Mouse (Mus musculus): ENCODE data around the gene Inafm1. TPM values are rescaled to one million over a fixed set of nuclear protein-coding genes. Genes with fewer than 3 reads are reported as not detected.

Inafm1 gene
- polyA plus RNA-seq, 1 experiment from 2014 or later = 66.4 TPM

DNA sequence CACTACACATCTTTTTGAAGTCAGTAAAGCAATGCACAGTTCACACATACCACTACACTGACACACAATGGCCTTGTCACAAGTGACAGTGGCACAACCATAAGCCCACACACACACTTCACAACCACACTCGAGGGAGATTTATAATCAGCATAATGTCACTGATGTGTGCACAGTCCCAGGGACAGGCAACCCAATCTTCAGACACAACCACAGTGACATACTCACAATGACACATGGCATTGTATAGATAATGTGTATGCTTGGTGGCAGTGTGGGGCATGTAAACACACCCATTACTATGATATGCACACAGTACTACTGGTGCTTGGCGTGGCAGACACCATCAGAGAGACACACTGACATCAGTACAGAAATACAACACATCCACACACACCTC, 22.7 kb upstream of the Inafm1 start:
- WGBS = 54% methylated on average over 2 of the region's 2 CpGs
- no peaks in the 10 kb centered on the region for H3K36me3 ChIP-seq
- H3K4me3 ChIP-seq (replicated peaks) = no peak overlapping the region
- ATAC-seq (ENCODE audit: low FRiP score) = no peak
- H3K27ac ChIP-seq (replicated peaks) = peak overlapping the region; percentile 78; the same call in 1 of the 2 replicates
- H3K27me3 ChIP-seq (replicated peaks) = no peaks in the 10 kb centered on the region
- H3K4me1 ChIP-seq = peaks cover 48% of the 10 kb centered on the region
- H3K9ac ChIP-seq (replicated peaks) = no peak overlapping the region
- H3K4me2 ChIP-seq = peak overlapping the region; percentile 97
- H3K9me3 ChIP-seq (replicated peaks) = no peaks in the 10 kb centered on the region

DNA sequence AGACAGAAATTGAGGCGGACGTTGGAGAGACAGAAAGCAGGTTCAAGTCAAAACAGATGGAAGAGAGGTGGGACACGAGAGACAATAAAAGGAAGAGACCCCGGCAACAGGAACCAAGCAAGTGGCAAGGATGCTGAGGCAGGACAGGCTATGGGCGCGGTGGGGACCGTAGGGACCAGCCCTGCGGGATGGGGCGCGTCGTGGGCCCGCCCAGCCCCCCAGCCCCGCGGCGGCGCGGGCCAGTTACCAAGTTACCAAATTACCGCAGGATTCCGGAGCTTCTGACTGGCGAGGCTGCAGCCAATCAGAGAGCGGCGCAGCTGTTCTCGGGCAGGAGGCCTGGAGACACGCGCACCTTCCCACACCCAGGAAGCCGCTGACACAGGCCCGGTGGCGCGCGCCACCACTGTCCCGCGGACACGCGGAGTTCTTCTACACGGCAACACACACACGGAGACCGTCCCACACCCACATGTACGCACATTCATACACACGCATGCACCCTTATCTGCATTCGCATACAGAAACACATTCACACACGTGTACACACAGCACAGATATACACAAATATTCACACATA, 22.0 kb upstream of the Inafm1 start:
- ATAC-seq (ENCODE audit: low FRiP score) = peak; percentile 46
- Histone ChIP-seq H3K9me3 (replicated peaks) (no peaks in the 10 kb centered on the region), H3K4me2 (peak overlapping the region; percentile 97), H3K36me3 (no peaks in the 10 kb centered on the region), H3K4me1 (peaks cover 48% of the 10 kb centered on the region), H3K9ac (replicated peaks) (peak overlapping the region; percentile 50), H3K27me3 (replicated peaks) (no peaks in the 10 kb centered on the region), H3K27ac (replicated peaks) (peak overlapping the region; percentile 87), H3K4me3 (replicated peaks) (peak overlapping the region; percentile 52)
- WGBS = 2% methylated on average over 41 of the region's 41 CpGs

DNA sequence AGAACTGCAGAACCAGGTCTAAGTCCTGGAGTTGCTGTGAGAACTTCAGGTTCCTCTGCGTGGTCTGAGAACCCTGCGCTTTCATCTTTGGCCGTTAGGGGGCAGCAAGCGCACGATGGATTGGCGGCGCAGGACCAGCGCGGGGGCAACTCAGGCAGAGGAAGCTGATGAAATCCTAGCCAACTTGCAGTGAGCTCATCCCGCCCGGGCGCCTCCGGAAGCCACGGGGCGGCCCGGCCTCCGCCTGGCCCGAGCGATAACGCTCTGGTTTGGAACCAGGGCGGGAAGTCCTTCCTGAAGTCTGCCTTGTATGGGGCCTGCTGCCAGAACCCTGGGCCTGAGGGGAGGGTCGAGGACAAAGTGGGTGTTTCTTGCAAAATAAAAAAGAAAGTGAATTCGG, 21.4 kb upstream of the Inafm1 start:
- peak overlapping the region; percentile 52 for H3K4me3 ChIP-seq (replicated peaks)
- H3K36me3 ChIP-seq = no peaks in the 10 kb centered on the region
- H3K27ac ChIP-seq (replicated peaks) = peak overlapping the region; percentile 87
- H3K9ac ChIP-seq (replicated peaks) = peak overlapping the region; percentile 50
- peak; percentile 52 for ATAC-seq (ENCODE audit: low FRiP score)
- no peaks in the 10 kb centered on the region for H3K27me3 ChIP-seq (replicated peaks)
- WGBS = 0% methylated on average over 23 of the region's 23 CpGs
- peak overlapping the region; percentile 97 for H3K4me2 ChIP-seq
- H3K9me3 ChIP-seq (replicated peaks) = no peaks in the 10 kb centered on the region
- peaks cover 43% of the 10 kb centered on the region for H3K4me1 ChIP-seq

DNA sequence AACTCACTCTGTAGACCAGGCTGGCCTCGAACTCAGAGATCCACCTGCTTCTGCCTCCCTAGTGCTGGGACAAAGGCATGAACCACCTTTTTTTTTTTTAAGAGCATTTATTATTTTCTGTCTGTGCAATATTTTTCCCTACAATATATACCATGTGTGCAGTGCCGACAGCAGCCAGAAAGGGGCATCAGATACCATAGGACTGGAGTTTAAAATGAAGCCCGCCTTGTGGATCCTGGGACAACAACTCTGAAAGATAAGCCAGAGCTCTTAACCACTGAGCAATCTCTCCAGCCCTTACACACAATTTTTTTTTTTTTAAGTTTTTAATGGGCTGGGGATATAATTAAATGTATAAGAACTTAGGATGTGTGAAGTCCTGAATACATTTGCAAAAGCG, 20.9 kb upstream of the Inafm1 start:
- H3K4me3 ChIP-seq (replicated peaks) = peak overlapping the region; percentile 52; the same call in 1 of the 2 replicates
- ATAC-seq (ENCODE audit: low FRiP score) = no peak
- 31% methylated on average over 4 of the region's 4 CpGs for WGBS
- H3K9ac ChIP-seq (replicated peaks) = no peak overlapping the region
- no peaks in the 10 kb centered on the region for H3K9me3 ChIP-seq (replicated peaks)
- H3K4me1 ChIP-seq = peaks cover 40% of the 10 kb centered on the region
- H3K27me3 ChIP-seq (replicated peaks) = no peaks in the 10 kb centered on the region
- H3K27ac ChIP-seq (replicated peaks) = peak overlapping the region; percentile 87; the same call in 1 of the 2 replicates
- no peaks in the 10 kb centered on the region for H3K36me3 ChIP-seq
- H3K4me2 ChIP-seq = peak overlapping the region; percentile 97

DNA sequence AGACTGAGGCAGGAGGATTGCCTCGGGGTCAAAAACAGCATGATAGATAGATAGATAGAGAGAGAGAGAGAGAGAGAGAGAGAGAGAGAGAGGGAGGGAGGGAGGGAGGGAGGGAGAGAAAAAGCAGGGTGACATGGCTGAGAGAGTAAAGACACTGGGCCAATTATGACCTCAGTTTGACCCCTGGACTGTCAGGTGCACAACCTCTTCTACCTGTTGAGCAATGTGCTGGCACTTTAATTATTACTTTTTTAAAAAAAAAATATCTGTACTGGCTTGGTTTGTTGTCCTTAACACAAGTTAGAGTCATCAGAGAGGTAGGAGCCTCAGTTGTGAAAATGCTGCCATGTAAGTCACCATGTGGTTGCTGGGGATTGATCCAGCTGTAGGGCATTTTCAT, 14.4 kb upstream of the Inafm1 start:
- Histone ChIP-seq H3K36me3 (peaks cover 9% of the 10 kb centered on the region; the same call in 1 of the 2 replicates), H3K27ac (replicated peaks) (no peak overlapping the region), H3K4me3 (replicated peaks) (no peak overlapping the region), H3K9ac (replicated peaks) (no peak overlapping the region), H3K4me1 (peaks cover 16% of the 10 kb centered on the region), H3K4me2 (no peak overlapping the region), H3K27me3 (replicated peaks) (no peaks in the 10 kb centered on the region), H3K9me3 (replicated peaks) (no peaks in the 10 kb centered on the region)
- ATAC-seq (ENCODE audit: low FRiP score) = no peak
- WGBS = 79% methylated on average over 1 of the region's 1 CpGs

DNA sequence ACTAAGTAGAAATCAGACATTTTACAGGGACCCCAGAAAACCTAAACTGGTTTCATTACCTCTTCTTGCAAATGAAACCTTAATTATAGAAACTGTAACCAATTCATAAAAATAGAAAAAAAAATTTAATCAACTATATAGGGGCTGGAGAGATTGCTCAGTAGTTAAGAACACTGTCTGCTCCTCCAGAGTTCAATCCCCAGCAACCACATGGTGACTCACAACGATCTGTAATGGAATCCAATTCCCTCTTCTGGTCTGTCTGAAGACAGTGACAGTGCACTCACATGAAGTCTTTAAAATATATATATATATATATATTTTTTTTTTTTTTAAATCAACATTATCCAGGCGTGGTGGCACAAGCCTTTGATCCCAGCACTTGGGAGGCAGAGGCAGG, 13.6 kb upstream of the Inafm1 start:
- H3K4me2 ChIP-seq = peak overlapping the region; percentile 62
- 78% methylated on average over 2 of the region's 2 CpGs for WGBS
- H3K27me3 ChIP-seq (replicated peaks) = no peaks in the 10 kb centered on the region
- no peaks in the 10 kb centered on the region for H3K9me3 ChIP-seq (replicated peaks)
- H3K27ac ChIP-seq (replicated peaks) = peak overlapping the region; percentile 97
- ATAC-seq (ENCODE audit: low FRiP score) = no peak
- peaks cover 16% of the 10 kb centered on the region for H3K4me1 ChIP-seq
- peaks cover 16% of the 10 kb centered on the region for H3K36me3 ChIP-seq
- peak overlapping the region; percentile 66 for H3K4me3 ChIP-seq (replicated peaks)
- H3K9ac ChIP-seq (replicated peaks) = peak overlapping the region; percentile 58

DNA sequence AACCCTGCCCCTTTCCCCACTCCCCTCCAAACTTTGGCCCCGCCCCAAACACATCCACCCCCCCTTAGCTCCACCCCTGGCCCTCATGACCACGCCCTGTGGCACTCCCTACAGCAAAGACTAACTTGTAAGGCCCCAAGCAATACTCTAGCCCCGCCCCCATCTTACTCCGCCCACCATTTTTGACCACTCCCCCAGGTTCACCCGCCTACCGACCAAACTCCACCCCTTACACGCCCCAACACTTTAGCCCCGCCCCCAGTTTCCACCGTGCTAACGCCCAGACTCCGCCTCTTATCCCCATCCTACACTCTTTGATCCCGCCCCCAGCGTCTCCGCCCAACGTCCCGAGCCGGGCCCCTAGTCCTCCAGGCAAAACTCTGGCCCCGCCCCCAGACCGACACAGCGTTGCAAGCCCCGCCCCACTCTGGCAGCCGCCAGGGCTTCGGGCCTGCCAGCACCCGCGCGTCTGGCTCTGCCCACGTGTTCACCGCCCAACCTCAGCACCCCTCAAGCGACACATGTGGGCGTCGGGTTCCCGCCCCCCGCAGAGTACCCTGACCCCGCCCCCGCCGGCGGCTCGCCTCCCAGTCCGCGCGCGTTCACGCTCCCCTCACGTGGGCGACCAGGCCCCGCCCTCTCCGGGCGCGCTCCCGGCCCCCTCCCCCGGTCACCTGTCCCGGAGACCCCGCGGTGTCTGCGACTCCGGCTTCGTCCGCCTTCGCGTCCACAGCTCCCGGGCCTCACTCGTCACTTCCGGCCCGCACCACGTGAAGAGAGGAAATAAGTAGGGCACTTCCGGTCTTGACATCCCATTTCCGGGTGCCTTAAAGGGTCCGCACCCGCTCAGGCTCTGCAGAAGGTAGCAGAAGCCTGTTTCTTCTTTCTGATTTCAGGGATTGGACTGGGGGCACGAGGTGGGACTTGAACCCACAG, 12.9 kb upstream of the Inafm1 start, which contains the start of gene Ccdc9:
Ccdc9 (minus strand) TSS at position 770 of the 936 bp plus-strand sequence.
- Histone ChIP-seq H3K4me3 (replicated peaks) (peak within 1 kb of the TSS; percentile 66), H3K27me3 (replicated peaks) (no peaks in the 10 kb centered on the region), H3K9me3 (replicated peaks) (no peaks in the 10 kb centered on the region), H3K4me1 (peaks cover 16% of the 10 kb centered on the region), H3K27ac (replicated peaks) (peak within 1 kb of the TSS; percentile 97), H3K4me2 (peak within 1 kb of the TSS; percentile 62), H3K9ac (replicated peaks) (peak within 1 kb of the TSS; percentile 58), H3K36me3 (peaks cover 23% of the 10 kb centered on the region)
- peak; percentile 94 for ATAC-seq (ENCODE audit: low FRiP score)
- 1% methylated on average over 70 of the region's 70 CpGs for WGBS

DNA sequence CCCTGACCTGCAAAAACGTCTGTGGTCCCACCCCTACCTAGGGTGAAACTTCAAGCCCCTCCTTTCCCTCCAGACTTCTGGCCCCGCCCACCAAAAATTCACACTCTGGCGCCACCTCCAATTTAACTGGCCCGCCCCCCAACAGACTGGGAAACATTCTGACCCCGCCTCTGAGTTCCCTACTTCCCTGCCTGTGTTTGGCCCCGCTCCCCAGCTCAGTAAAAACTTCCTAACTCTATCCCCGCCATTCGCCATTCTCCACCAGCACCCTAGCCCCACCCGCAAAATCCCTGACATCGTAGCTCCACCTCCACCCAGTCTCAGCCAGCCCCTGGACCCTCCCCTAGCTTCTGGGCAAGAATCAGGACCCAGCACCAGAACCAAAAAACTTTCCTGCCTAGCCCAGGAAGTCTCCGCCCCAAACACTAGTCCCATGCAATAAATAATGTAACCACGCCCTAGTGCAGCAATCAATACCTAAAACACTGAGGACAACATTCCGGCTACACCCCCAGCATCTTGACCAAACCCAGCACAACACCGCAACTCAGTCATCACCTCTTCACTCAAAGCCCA, 12.1 kb upstream of the Inafm1 start:
- Histone ChIP-seq H3K4me2 (peak overlapping the region; percentile 62), H3K4me3 (replicated peaks) (peak overlapping the region; percentile 66), H3K9me3 (replicated peaks) (no peaks in the 10 kb centered on the region), H3K9ac (replicated peaks) (no peak overlapping the region), H3K27me3 (replicated peaks) (no peaks in the 10 kb centered on the region), H3K36me3 (peaks cover 31% of the 10 kb centered on the region), H3K4me1 (peaks cover 16% of the 10 kb centered on the region), H3K27ac (replicated peaks) (peak overlapping the region; percentile 97)
- WGBS = 7% methylated on average over 13 of the region's 14 CpGs
- ATAC-seq (ENCODE audit: low FRiP score) = peak; percentile 43

DNA sequence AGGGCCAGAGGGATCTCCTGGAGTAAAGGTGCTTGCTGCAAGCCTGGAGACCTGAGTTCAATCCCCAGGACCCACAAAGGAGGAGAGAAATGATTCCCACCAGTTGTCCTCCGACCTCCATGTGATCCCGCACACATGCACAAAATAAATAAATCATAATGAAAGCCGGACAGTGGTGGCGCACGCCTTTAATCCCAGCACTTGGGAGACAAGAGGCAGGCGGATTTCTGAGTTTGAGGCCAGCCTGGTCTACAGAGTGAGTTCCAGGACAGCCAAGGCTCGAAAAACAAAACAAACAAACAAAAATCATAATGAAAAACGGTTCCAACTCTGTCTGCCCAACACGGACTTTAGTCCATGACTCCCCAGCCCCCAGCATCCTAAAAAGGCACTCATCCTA, 11.5 kb upstream of the Inafm1 start:
- Histone ChIP-seq H3K9ac (replicated peaks) (no peak overlapping the region), H3K9me3 (replicated peaks) (no peaks in the 10 kb centered on the region), H3K27me3 (replicated peaks) (no peaks in the 10 kb centered on the region), H3K4me2 (peak overlapping the region; percentile 62), H3K4me3 (replicated peaks) (peak overlapping the region; percentile 66; the same call in 1 of the 2 replicates), H3K36me3 (peaks cover 36% of the 10 kb centered on the region), H3K4me1 (peaks cover 16% of the 10 kb centered on the region), H3K27ac (replicated peaks) (peak overlapping the region; percentile 97; the same call in 1 of the 2 replicates)
- WGBS = 78% methylated on average over 9 of the region's 9 CpGs
- no peak for ATAC-seq (ENCODE audit: low FRiP score)

DNA sequence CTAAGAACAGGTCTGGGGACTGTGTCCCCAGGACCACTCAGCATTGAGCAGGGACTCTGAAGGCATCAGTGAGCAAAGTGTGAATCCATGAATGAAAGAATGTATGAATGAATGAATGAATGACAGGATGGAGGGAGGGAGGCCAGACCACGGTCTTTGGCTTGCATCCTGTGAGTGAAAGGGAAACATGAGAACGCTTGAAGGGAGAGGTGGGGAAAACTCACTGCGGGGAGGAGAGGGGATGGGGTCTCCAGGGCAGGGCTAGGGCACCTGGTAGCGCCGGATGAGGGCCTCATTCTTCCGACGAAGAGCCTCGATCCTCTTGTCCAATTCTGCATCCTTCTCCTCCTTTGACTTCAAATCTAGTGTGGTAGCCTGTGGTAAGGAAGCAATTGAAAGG, 10.6 kb upstream of the Inafm1 start:
- no peak overlapping the region for H3K9ac ChIP-seq (replicated peaks)
- ATAC-seq (ENCODE audit: low FRiP score) = no peak
- 92% methylated on average over 8 of the region's 8 CpGs for WGBS
- H3K9me3 ChIP-seq (replicated peaks) = no peaks in the 10 kb centered on the region
- no peaks in the 10 kb centered on the region for H3K27me3 ChIP-seq (replicated peaks)
- peaks cover 16% of the 10 kb centered on the region for H3K4me1 ChIP-seq
- H3K27ac ChIP-seq (replicated peaks) = no peak overlapping the region
- H3K4me3 ChIP-seq (replicated peaks) = no peak overlapping the region
- H3K36me3 ChIP-seq = peaks cover 39% of the 10 kb centered on the region
- H3K4me2 ChIP-seq = no peak overlapping the region

DNA sequence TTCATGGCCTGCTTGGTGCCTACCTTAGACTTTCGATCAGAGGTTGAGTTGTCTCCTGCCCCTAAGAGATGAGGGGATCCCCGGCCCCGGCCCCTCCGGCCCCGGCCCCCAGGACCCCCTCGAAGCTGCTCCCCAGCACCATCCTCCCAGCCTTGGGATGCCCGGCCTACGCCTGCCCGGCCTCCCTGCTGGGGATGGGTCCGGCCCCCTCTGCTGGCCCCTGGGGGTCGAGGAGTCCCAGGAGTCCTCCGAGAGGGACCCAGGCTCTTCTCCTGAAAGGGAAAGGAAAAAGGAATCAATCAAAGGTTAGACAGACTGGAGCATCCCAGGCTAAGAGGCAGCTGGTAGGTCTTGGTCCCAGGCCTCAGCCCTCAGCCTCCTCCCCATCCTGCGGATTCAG, 8.9 kb upstream of the Inafm1 start:
- Histone ChIP-seq H3K27me3 (replicated peaks) (no peaks in the 10 kb centered on the region), H3K9ac (replicated peaks) (no peak overlapping the region), H3K4me2 (no peak overlapping the region), H3K36me3 (peaks cover 54% of the 10 kb centered on the region), H3K27ac (replicated peaks) (no peak overlapping the region), H3K4me1 (peaks cover 16% of the 10 kb centered on the region), H3K9me3 (replicated peaks) (no peaks in the 10 kb centered on the region), H3K4me3 (replicated peaks) (no peak overlapping the region)
- WGBS = 91% methylated on average over 13 of the region's 13 CpGs
- no peak for ATAC-seq (ENCODE audit: low FRiP score)
